Mouse (Mus musculus) olfactory bulb, adult 2 months (tissue): Measurements from ENCODE around the gene Fh1.

Source experiments
- CTCF ChIP-seq: fragments of 200-500 bp; IDR thresholded peaks from 2 replicates; pipeline ENCODE4 v1.5.1; 2012; ENCODE audit warnings: low read depth, mild to moderate bottlenecking, low read length, moderate library complexity; ENCODE audit not compliant: insufficient read depth
- POLR2A ChIP-seq: fragments of 200-500 bp; IDR thresholded peaks from 2 replicates; pipeline ENCODE4 v1.6.1; 2012; ENCODE audit warnings: mild to moderate bottlenecking, low read depth, low read length, moderate library complexity; ENCODE audit not compliant: insufficient read depth

- TF ChIP-seq CTCF (no peak), POLR2A (no peak)
These were observed 3.8 kb upstream of the Fh1 start for GRCm38 (mm10) chr1:175629248-175629647.
